Mouse (Mus musculus) heart, adult 2 months (tissue): ENCODE data around the gene Slc35f3.

Source experiments
- CTCF ChIP-seq: fragments of 200-600 bp; IDR thresholded peaks from 2 replicates; pipeline ENCODE4 v1.8.1; 2022; ENCODE audit warnings: antibody characterized with exemption, mild to moderate bottlenecking, moderate library complexity
- POLR2A ChIP-seq: fragments of 200-500 bp; IDR thresholded peaks from 2 replicates; pipeline ENCODE4 v1.6.1; 2011; ENCODE audit warnings: mild to moderate bottlenecking, low read depth, low read length, control low read depth; ENCODE audit not compliant: insufficient read depth

- TF ChIP-seq POLR2A (no peak), CTCF (no peak)
These were observed 93.2 kb downstream of the Slc35f3 start for GRCm38 (mm10) chr8:126391541-126391940.
